Mouse (Mus musculus) cerebral cortex, adult 2 months (tissue): ENCODE measurements around the gene Abraxas2.

ENCODE experiments used
- WGBS: fragments of 180-500 bp; shearing (Covaris S2); methylation state at CpG from one replicate; pipeline ENCODE4 v1.1.7; 2018; 5-methylcytosine and 5-hydroxymethylcytosine counted together

The Abraxas2 gene

DNA sequence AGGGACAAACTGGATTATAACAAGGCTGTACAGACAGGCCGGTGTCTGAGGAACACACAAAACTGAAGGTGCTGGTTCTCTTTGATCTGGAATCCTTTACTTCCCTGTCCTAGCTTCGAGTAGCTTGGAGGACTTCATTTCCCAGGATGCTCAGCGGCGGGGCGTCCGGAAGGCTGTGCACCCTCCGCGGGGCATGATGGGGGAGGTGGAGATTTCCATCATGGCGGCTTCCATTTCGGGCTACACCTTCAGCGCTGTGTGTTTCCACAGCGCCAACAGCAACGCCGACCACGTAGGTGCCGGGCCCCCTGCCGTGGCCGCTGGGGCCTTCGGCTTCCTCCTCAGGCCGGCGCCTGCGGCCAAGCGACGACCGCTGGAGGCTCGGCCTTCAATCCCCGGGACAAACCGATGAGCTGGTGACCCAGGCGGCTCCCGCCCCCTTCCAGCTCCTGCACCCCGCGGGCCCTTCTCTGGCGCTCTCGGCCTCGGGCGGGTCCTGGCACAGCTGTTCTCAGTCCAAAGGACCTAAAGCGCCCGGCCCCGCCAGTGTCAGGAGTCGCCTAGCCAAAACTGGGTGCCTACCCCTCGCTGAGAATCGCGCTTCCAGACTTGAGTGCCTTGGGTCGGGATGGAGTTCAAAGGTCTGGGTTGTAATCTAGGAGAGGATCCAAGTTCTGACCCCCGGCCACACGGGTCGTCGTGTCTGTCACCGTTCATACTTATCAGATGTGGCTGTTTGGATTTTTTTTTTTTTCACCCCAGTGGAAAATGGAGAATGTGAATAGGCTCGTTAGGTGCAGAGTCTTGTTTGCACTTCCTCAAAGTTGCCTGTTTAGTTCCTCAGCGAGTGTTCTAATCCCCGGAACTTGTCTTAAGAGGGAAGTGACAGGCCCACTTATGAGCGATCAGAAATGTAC, at the start of gene Abraxas2:
Abraxas2 (plus strand) TSS at position 184 of the 917 bp plus-strand sequence.
- WGBS: under 1% methylated on average over 53 of the region's 53 CpGs

DNA sequence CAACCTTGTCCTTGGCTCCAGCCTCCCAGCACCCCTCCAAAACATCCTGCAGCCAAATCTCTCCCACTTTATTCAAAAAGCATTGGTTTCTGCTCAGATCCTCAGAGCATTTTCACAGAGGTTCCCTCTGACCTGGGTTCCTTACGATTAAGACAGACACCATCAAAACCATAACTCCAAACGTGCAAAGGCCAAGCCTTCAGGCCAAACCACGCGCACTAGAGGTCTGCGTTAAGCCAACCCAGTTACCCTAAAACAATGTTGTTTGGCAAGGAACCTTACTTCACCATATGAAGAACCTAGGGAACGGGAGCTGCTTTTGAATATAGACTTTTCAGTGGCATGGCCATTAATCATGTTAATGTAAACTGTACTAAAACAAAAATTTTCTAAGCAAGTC, 49.3 kb upstream of the Abraxas2 start:
- WGBS: 57% methylated on average over 6 of the region's 6 CpGs

- WGBS: 16% methylated on average over 6 of the region's 6 CpGs
Measured at GRCm38 (mm10) chr7:132810368-132810767, 48.7 kb upstream of the Abraxas2 start.

DNA sequence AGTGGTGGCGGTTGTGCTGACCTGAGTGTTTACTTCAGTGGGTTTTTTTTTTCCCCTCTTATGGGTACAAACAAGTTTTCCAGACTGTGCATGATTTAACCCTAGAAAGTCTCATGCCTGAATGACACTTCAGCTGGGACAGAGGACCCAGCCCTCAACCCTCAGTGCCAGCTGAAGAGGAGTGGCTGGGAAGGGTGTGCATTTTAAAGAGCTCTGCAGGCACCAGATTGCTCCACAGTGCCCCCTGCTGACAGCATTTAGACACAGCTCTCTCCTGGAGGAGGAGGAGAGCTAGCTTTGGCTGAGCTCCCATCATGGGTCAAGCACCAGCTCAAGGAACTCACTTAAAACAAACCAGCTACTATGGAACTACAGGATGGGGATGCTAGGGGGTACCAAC, 48.1 kb upstream of the Abraxas2 start:
- 34% methylated on average over 1 of the region's 1 CpGs for WGBS

- 12% methylated on average over 23 of the region's 23 CpGs for WGBS
Measured at GRCm38 (mm10) chr7:132811716-132812618, 47.1 kb upstream of the Abraxas2 start.

DNA sequence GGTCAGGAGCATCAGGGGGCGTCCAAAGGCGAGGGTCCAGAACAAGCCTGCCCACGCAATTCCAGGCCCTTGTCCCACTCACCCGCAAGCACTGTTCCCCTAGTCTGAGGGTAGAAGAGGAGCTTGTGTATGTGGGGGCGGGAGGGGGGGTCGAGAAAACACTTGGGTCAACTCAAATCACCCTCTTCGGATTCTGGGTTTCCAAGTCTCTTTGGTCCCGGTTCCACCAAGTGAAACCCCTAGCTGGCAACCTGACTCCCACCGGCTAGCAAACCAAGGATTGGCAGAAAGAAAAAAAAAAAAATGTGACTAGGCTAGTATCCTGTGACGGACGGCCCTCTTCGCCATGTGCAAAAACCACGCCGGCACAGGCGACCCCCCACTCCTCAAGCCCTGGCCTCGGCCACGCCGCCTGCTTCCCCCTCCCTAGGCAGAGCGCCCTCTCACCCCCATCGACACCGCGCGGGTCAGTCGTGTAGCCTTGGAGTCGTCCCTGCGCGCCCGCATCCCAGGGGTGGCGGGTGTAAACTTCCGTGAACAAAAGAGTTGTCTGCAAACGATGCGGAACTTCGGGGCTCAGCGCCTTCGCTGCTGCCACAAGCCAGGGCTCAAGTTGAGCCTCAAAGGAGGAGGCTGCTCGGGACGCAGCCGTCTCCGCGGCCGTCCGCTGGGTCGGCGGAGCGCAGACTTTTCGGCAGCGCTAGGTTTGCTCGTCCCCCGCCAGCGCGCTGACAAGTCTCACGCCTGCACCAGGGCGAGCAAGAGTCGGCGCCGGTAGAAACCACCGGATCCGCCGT, 46.2 kb upstream of the Abraxas2 start:
- 1% methylated on average over 59 of the region's 59 CpGs for WGBS

GRCm38 (mm10) chr7:132813416-132814088, 45.5 kb upstream of the Abraxas2 start, which contains the start of gene Fam53b:
Gene Fam53b (minus strand): TSS chr7:132813886.
- WGBS: under 1% methylated on average over 84 of the region's 85 CpGs

- WGBS: under 1% methylated on average over 7 of the region's 7 CpGs
Measured at GRCm38 (mm10) chr7:132814089-132814450, 45.0 kb upstream of the Abraxas2 start.

DNA sequence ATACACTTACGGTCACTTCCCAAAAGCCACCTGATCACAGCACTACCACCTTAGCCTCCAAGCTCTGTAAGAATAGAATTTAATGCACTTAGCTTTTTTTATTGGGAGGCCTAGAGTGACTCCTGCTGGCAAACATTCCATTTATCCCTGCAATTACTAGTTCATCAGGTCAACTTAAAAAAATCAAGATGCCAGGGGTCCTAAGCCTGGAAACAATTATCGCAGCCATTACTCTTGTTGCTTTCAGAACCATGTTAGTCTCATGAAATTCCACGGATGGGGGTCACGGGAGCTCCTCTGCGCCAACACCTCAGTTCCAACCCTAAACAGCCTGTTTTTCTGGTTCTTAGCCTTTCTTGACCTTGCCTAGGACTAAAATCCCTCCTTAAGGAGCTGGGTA, 43.9 kb upstream of the Abraxas2 start:
- WGBS: 88% methylated on average over 5 of the region's 5 CpGs

- 93% methylated on average over 2 of the region's 2 CpGs for WGBS
Measured at GRCm38 (mm10) chr7:132816528-132816927, 42.5 kb upstream of the Abraxas2 start.

DNA sequence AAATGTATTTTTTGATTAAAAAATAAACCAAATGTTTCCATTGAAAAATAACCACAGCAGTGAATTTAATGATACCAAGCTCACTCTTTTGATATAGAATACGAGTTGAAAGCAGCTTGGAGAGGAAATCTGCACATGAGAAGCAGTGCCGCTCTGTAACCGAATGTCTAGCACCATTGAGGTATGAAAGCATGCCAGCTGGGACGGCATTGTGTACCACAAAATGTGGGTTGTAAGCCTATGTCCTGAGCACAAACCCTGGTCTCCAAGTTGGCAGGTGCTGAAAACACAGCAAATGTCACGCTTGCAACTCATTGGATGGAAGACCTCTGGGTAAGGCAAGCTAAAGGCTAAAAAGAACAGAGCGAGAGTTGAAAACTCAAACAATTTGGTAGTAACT, 42.0 kb upstream of the Abraxas2 start:
- WGBS: 92% methylated on average over 6 of the region's 6 CpGs

- 52% methylated on average over 3 of the region's 3 CpGs for whole genome bisulfite sequencing
Measured at GRCm38 (mm10) chr7:132820692-132821091, 38.3 kb upstream of the Abraxas2 start.

DNA sequence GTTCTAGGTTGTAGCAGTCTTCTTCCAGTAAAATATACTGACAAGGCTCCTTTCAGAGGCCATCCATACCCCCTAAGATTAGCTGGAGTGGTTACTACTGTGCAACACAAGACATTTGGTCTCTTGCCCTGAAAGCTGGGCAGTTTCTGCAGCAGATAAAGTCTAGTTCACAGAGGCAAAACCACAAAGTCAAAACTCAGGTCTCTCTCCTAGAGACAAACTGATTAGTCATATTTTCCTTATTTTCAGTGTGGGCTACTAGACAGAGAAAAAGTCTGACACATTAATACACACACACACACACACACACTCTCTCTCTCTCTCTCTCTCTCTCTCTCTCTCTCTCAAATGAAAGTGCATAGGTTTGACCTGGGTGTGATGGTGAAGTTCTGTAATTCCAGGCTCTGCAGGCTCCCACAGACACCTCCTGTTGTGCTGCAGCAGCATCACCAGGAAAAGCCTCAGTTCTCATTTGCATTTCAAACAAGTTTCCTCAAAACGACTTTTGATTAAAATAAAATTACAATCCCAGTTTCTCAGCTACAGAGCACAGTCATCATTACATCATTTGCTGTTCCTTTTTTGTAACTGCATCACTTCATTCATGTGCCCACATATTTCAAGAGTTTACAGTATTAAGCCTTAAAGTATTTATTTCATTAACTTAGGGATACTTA, 34.5 kb upstream of the Abraxas2 start:
- 4% methylated on average over 1 of the region's 1 CpGs for WGBS

DNA sequence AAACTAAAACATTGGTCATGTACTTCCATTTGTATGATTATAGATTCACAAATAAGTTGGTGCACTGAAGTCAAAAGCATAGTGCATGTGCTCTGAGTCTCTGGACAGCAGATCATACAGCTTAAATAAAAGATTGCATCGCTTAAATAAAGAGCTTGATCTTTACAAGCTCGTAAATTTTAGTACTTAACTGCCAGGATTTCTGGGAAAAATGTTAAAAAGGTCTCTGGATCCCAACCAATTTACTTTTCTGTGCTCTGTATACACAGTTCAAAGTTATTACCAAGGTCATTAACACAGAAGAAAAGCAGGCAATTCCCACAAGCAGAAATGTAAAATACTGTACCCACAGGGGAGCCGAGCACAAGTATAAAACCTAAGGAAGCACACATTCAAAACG, 28.1 kb upstream of the Abraxas2 start:
- WGBS: 69% methylated on average over 4 of the region's 4 CpGs

- WGBS: 75% methylated on average over 5 of the region's 5 CpGs
Measured at GRCm38 (mm10) chr7:132841287-132841686, 17.7 kb upstream of the Abraxas2 start.

- WGBS: 94% methylated on average over 1 of the region's 1 CpGs
Measured at GRCm38 (mm10) chr7:132842455-132842854, 16.6 kb upstream of the Abraxas2 start.

DNA sequence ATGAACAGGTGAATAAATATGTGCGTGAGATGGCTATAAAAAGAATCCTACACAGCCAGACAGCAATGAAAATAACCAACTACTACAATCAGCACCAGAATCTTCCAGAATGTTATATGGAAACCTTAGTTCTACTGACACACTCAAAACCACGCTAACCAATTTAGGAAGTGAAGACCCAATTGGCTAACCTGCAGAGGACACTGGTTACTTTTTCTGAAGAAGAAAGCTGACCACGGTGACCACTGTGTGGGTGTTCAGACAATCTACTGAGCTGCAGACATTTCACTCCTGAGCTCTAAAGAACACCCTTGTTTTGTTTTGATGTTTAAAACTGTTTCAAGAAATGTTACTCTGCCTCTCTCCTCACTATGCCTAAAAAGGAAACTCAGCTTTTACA, 15.9 kb upstream of the Abraxas2 start:
- WGBS: 87% methylated on average over 3 of the region's 3 CpGs

DNA sequence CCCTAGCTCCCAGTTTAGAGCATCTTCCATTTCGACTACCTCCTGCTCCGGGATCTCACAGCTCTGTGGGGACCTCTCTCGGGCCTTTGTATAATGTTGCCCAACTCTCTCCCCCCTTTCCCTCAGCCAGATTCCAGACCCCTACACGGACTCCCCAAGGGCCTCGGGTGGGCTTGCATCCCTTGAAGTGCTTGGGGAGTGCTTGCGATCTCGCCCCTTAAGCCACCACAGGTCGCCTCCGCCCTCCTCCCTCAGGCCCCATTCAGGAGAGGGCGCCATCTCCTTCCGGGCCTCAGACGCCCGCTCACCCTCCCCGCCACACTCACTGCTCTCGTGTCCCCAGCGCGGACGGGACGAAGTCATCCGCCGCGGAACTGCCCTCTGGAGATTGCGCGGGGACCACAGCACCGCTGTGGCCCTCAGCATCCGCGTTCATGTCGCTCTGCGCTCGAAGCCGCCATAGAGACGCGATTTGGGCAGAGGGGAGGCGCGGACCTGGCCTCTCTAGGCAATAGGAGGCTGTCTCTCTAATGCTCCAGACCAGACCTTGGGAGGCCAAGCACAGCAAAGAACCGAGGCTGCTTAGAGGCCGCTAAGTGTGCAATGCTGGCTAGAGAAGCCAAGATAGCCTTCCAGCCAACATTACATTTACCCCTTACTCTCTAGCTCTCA, 6.7 kb upstream of the Abraxas2 start, which contains the start of gene Eef1akmt2:
Eef1akmt2 (minus strand) TSS at position 501 of the 672 bp plus-strand sequence.
- under 1% methylated on average over 37 of the region's 37 CpGs for WGBS

DNA sequence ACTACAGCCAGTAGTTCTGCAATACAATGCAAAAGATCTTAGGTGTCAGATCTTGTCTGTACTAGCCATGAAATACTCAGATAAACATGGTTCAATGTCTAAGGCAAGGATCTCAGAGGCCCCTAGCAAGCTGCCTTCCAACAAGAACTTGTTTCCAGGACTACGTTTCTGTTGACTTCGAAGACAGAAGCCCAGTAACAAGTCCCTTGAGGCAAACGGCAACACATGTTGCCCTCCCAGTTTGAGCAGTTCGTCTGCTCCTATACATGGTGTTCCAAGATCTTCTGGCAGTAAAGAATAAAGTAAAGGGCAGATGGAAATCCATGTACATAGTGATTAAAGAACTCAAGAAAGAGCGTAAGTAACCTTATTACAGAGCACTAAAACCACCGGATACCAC, 5.7 kb upstream of the Abraxas2 start:
- WGBS: 66% methylated on average over 6 of the region's 6 CpGs

- WGBS: 55% methylated on average over 4 of the region's 4 CpGs
Measured at GRCm38 (mm10) chr7:132853946-132854345, 5.1 kb upstream of the Abraxas2 start.
